Mouse (Mus musculus) liver, postnatal 0 days (tissue): ENCODE data around the gene Dscaml1.

ENCODE experiments used
- CTCF ChIP-seq: sonication (generic); IDR thresholded peaks from 2 replicates; pipeline ENCODE4 v1.5.1; 2016; ENCODE audit warnings: antibody characterized with exemption, low read depth
- EP300 ChIP-seq: IDR thresholded peaks from 2 replicates; pipeline ENCODE4 v1.6.1; 2016; ENCODE audit warnings: antibody characterized with exemption, low read depth, mild to moderate bottlenecking

DNA sequence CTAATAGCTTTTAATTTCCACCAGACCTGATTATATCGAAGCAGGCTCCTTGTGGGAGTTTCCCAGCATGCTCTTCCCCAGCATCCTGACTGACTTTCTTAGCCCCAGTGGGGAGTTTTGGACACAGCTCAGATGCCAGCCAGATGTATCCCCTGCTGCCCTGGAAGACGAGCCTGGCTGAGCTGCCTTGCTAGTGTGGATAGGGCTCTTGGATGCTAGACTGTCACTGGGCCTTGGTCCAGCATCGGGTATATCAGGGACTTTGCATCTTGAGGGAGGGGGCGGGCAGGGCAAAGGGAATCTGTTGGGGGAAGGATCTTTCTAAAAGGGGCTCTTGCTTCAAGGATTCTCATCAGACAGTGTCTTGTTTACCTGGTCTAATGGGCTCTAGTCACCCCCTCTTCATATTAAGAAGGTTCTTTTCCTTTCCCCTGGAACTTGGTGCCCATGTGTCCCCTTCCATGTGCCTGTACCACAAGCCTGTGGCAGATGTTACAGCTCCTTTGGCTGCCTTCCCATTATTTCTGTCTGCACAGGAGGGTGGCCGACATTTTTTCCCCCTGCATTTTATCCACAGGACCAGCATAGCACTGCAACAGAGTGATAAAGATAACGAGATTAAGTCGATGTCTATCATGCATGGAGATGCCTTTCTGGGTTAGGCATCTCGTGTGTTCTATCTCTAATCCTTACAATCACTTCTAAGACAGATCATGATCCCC, 28.6 kb downstream of the Dscaml1 start:
- TF ChIP-seq CTCF (no peak), EP300 (no peak)
